Mouse (Mus musculus) bone marrow, adult 2 months (tissue): Measurements from ENCODE around the gene Igsf23. TPM values are rescaled to one million over a fixed set of nuclear protein-coding genes. Genes with fewer than 3 reads are reported as not detected.

ENCODE experiments used
- H3K27ac ChIP-seq: fragments of 200-500 bp; 2 replicates; pipeline ENCODE4 v1.5.1; 2012; ENCODE audit warnings: low read depth, mild to moderate bottlenecking, control low read depth, inconsistent platforms, low read length; ENCODE audit not compliant: control insufficient read depth, poor library complexity, insufficient read depth
- H3K4me1 ChIP-seq: fragments of 200-500 bp; 2 replicates; pipeline ENCODE4 v1.6.1; 2011; ENCODE audit warnings: low read length; ENCODE audit not compliant: control insufficient read depth, insufficient read depth
- H3K4me3 ChIP-seq: fragments of 200-500 bp; replicated peaks from 2 replicates; pipeline ENCODE3; 2011; ENCODE audit warnings: mild to moderate bottlenecking, low read depth, low read length, control low read depth; ENCODE audit not compliant: control insufficient read depth
- CTCF ChIP-seq: fragments of 200-500 bp; IDR thresholded peaks from 2 replicates; pipeline ENCODE4 v1.5.1; 2011; ENCODE audit warnings: low read length, control low read depth; ENCODE audit not compliant: control insufficient read depth, insufficient read depth
- POLR2A ChIP-seq: fragments of 200-500 bp; IDR thresholded peaks from 2 replicates; pipeline ENCODE4 v1.6.1; 2011; ENCODE audit warnings: low read depth, mild to moderate bottlenecking, control low read depth, low read length, borderline replicate concordance; ENCODE audit not compliant: control insufficient read depth
- WGBS: fragments of 180-500 bp; shearing (Covaris S2); methylation state at CpG from one replicate; pipeline ENCODE4 v1.1.7; 2018; 5-methylcytosine and 5-hydroxymethylcytosine counted together
- polyA plus RNA-seq: library from polyadenylated mRNA; stranded (reverse); fragments of >200 nt; gene quantifications from 2 replicates; pipeline ENCODE4 v1.2.4, GENCODE M21; 2011; ENCODE audit warnings: low replicate concordance; ENCODE audit not compliant: missing spikeins, insufficient read depth, insufficient read length

Igsf23 gene
- polyA plus RNA-seq, 1 experiment = not detected

- WGBS = 87% methylated on average over 23 of the region's 23 CpGs
These were observed 38.6 kb downstream of the Igsf23 start for GRCm38 (mm10) chr7:19911695-19912524.

GRCm38 (mm10) chr7:19911292-19911658 lies 39.3 kb downstream of the Igsf23 start:
- no peak overlapping the region for H3K4me3 ChIP-seq
- TF ChIP-seq POLR2A (no peak), CTCF (no peak)
- no peak overlapping the region for H3K27ac ChIP-seq
- WGBS = 73% methylated on average over 6 of the region's 6 CpGs
- no peaks in the 10 kb centered on the region for H3K4me1 ChIP-seq

More at GRCm38 (mm10) chr7:19911695-19912524, 38.6 kb downstream of the Igsf23 start:
- Histone ChIP-seq H3K4me1 (no peaks in the 10 kb centered on the region), H3K4me3 (no peak overlapping the region), H3K27ac (no peak overlapping the region)
- no peak for TF ChIP-seq CTCF
- no peak for TF ChIP-seq POLR2A

- WGBS = 49% methylated on average over 21 of the region's 21 CpGs
- H3K27ac ChIP-seq = no peak overlapping the region
- no peaks in the 10 kb centered on the region for H3K4me1 ChIP-seq
- no peak for TF ChIP-seq POLR2A
- peak; percentile 94 for TF ChIP-seq CTCF
- no peak overlapping the region for H3K4me3 ChIP-seq
These were observed 39.9 kb downstream of the Igsf23 start for GRCm38 (mm10) chr7:19910421-19911291.

- H3K4me3 ChIP-seq = no peak overlapping the region
- no peak overlapping the region for H3K27ac ChIP-seq
- WGBS = 34% methylated on average over 8 of the region's 8 CpGs
- TF ChIP-seq CTCF = peak; percentile 77
- no peak for TF ChIP-seq POLR2A
- H3K4me1 ChIP-seq = no peaks in the 10 kb centered on the region; the same call in 1 of the 2 replicates
These were observed 60.7 kb downstream of the Igsf23 start for GRCm38 (mm10) chr7:19889881-19890280.

- WGBS = 63% methylated on average over 7 of the region's 7 CpGs
- TF ChIP-seq CTCF (no peak), POLR2A (no peak)
These were observed 62.7 kb downstream of the Igsf23 start, which contains the start of gene Ceacam19 for GRCm38 (mm10) chr7:19887849-19888248. Ceacam19 (minus strand) TSS chr7:19887965.

More at GRCm38 (mm10) chr7:19887849-19888248, 62.7 kb downstream of the Igsf23 start, which contains the start of gene Ceacam19:
- Histone ChIP-seq H3K27ac (no peak within 1 kb of the TSS), H3K4me3 (no peak within 1 kb of the TSS), H3K4me1 (no peaks in the 10 kb centered on the region; the same call in 1 of the 2 replicates)

Other genes starting within 250 kb of the Igsf23 start
- gene Tomm40, start 235.3 kb downstream of the Igsf23 start, polyA plus RNA-seq = 19.2 and 19.3 TPM in 2 replicates
- gene Nectin2, start 200.3 kb downstream of the Igsf23 start, polyA plus RNA-seq = 1.9 and 4.7 TPM in 2 replicates
- 0.79 and 4.5 TPM in 2 replicates for gene Bcam, start 179.7 kb downstream of the Igsf23 start, polyA plus RNA-seq
- gene Cblc, start 153.9 kb downstream of the Igsf23 start, polyA plus RNA-seq = not detected in 2 replicates
- 6.4 and 13.0 TPM in 2 replicates for gene Bcl3, start 128.0 kb downstream of the Igsf23 start, polyA plus RNA-seq
- gene Gm19345, start 98.8 kb downstream of the Igsf23 start, polyA plus RNA-seq = not detected in 2 replicates
- gene Ceacam16, start 89.5 kb downstream of the Igsf23 start, polyA plus RNA-seq = 3.8 and 8.2 TPM in 2 replicates
- gene Ceacam19, start 62.8 kb downstream of the Igsf23 start, polyA plus RNA-seq = not detected in 2 replicates
- gene Pvr, start 29.6 kb downstream of the Igsf23 start, polyA plus RNA-seq = 2.6 and 4.7 TPM in 2 replicates
- 1.0 TPM in 2 replicates for gene Ceacam20, start 14.7 kb upstream of the Igsf23 start, polyA plus RNA-seq
- gene Nlrp9b, start 40.7 kb upstream of the Igsf23 start, polyA plus RNA-seq = not detected in 2 replicates
- not detected in 2 replicates for gene Vmn1r91, start 148.9 kb upstream of the Igsf23 start, polyA plus RNA-seq
- gene Gm16442, start 171.8 kb upstream of the Igsf23 start, polyA plus RNA-seq = not detected in 2 replicates
- not detected in 2 replicates for gene Vmn1r93, start 188.3 kb upstream of the Igsf23 start, polyA plus RNA-seq
- not detected in 2 replicates for gene Vmn1r94, start 217.6 kb upstream of the Igsf23 start, polyA plus RNA-seq
- gene Vmn1r95, start 243.0 kb upstream of the Igsf23 start, polyA plus RNA-seq = not detected in 2 replicates